Mouse (Mus musculus): ENCODE data around the gene Pde6d.
A peak's percentile ranks its signal among the peaks of the same experiment; 100 is the strongest.
"Not testable (repeated sequence)": the region's sequence is repeated elsewhere in the genome, so short reads cannot be mapped to it uniquely, and the experiment has no call there.

The Pde6d gene

GRCm38 (mm10) chr1:86568409-86568808, 14.0 kb downstream of the Pde6d start:
- no peak for DNase-seq

DNA sequence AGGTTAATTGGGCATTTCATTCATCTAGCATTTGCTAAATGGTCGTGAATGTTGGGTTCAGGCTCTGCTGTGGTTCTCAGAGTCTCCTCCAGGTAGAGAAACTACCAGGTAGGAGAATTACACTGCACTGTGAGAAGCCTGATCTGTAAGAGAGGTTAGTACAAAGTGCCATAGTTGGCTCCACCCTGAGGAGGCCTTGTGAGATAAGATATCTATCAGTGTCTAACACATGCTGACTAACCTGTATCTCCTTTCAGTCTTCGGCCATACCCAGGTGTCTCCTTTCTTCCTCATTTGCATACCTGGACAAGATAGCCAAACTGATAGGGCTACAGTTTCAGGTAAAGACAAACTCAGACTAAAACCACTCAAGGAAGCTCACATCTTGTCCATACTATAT, 19.8 kb downstream of the Pde6d start:
- no peak for DNase-seq

DNA sequence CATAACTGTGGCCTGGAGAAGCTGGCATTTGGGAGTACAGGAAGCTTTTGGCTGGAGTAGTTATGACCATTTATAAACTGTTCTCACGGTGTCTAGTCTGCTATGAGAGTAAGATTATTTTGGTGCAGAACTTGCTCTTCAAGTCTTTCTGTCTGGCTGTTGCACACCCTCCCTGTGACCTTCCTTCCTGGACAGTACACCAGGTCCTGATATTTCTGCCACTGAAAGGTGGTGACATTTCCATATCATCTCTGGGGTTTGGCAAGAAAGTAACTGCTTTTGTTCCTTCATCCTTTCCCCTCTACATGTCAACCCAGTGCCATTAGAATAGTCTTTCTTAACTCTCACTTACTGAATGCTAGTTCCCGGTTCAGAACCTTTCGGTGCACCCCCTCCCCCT, 23.2 kb downstream of the Pde6d start:
- no peak for DNase-seq

DNA sequence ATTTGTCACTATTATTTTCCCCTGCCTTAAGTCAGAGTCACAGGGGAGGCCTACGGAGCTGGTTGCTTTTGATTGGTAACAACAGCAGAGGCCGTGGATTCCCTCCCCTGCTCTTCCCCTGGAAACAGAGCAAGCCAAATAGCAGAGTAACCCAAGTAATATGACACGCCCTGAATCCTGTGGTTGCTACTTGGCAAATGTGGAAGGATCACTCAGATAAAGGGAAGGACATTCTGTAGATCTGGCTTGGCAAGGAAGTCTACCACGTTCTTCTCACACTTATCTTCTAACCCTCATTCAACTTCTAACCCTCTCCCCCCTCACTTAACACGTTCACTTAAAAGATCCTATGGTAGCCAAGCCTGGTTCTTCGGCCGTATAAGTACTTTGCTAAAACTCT, 24.6 kb downstream of the Pde6d start:
- no peak for DNase-seq

DNA sequence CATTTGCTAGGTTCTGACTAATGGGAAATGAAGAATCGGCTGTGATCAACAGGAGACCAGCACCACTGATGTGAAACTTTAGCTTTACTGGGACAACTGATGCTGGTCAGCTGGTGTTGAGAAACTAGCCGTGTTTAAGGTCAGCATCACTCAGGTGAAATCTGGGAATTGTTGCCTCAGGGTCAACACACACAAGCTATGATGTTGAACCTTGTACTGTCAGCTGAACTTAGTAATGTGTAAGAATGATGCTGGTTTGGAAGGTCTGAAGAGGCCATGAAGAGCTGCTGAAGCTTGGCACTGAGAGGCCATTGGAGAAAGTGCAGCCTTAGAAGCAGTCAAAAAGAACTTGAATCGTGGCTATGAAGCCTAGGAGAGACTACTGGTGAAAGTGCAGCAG, 26.8 kb downstream of the Pde6d start:
- DNase-seq = no peak

DNA sequence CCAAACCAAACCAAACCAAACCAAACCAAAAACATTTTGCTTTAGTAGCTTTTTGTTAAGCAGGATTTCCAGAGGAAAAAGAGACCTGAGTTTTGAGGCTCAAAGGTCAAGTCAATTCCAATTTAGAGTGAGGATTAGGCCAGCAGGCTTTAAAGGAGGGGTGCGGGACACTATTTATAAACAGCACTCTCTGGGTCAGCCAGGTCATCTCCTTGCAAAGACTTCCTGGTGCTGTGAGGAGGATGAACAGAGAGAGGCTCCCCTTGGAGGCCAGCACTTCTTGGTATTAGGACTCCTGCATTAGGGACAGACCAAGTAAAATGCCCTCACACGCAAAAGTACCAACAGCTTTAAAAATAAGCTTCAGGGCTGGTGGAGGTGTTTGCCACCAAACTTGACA, 30.6 kb downstream of the Pde6d start:
- DNase-seq = no peak

- DNase-seq = no peak
Observed at GRCm38 (mm10) chr1:86551299-86551698, 31.1 kb downstream of the Pde6d start.

DNA sequence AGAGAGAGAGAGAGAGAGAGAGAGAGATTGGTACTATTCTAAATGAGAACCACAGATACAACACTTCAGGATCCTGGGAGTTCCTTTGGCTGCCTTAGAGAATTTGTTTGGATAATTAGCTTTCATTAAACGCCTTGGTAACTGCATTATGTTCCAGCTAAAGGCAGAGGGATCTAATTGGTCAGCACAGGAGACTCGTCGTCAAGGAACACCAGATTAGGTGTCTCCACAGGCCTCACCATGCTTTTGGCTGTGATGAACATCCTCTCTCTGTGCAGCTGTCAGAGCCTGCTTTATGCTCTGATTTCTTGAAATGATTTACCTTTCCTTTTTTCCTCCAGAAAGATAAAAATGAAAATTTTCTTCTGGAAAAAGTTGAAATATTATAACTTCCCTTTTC, 35.6 kb downstream of the Pde6d start:
- DNase-seq = no peak

DNA sequence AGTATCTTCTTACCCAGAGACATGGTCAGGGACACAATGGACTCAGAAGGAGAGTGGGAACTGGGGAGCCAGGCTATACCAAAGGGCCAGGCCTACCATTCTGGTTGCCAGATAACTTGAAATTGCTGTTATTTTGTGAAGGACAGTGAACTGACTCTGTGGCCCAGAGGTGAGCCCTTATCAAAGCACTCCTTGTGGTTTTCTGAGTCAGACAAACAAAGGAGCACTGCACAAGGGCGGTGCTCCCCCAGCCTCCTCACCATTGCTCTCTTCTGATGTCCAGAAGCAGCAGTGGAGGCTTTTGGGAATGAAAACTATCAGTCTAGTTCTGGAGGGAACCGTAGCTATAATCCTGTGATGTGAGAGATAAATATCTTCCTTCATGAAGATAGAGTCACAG, 39.8 kb downstream of the Pde6d start:
- DNase-seq = no peak

DNA sequence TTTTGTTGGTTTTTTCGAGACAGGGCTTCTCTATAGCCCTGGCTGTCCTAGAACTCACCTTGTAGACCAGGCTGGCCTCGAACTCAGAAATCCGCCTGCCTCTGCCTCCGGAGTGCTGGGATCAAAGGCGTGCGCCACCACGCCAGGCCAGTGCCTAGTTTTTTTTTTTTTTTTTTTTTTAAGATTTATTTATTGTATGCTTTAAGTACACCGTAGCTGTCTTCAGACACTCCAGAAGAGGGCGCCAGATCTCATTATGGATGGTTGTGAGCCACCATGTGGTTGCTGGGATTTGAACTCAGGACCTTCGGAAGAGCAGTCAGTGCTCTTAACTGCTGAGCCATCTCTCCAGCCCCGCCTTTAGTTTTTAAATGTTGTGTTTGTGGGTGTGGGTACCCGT, 42.8 kb downstream of the Pde6d start:
- not testable (repeated sequence) for DNase-seq

DNA sequence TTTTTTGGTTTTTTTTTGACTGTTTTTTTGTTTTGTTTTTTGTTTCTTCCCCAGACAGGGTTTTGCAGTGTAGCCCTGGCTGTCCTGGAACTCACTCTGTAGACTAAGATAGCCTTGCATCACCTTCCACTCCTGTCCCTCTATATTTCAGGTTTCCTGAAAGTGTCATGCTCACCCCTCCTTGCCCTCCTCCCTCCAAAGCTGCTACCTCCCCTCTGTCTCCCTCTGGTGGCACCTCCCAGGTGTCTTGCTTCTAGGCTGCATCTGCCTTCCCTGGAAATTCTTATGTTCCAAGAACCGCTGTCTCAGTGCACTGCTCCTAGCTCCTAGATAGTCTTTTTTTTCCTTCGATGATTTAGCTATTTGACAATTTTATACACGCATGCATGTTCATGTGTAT, 44.0 kb downstream of the Pde6d start:
- DNase-seq = no peak

- peak; percentile 61 for DNase-seq
Observed at GRCm38 (mm10) chr1:86533411-86534130, 48.9 kb downstream of the Pde6d start.

- DNase-seq = peak; percentile 97
Observed at GRCm38 (mm10) chr1:86532362-86533051, 49.9 kb downstream of the Pde6d start.

- no peak for DNase-seq
Observed at GRCm38 (mm10) chr1:86531547-86532321, 50.7 kb downstream of the Pde6d start.

- no peak for DNase-seq
Observed at GRCm38 (mm10) chr1:86530871-86531546, 51.4 kb downstream of the Pde6d start.

GRCm38 (mm10) chr1:86529590-86529989, 52.8 kb downstream of the Pde6d start:
- no peak for DNase-seq

- DNase-seq = no peak
Observed at GRCm38 (mm10) chr1:86528571-86529180, 53.8 kb downstream of the Pde6d start.

DNA sequence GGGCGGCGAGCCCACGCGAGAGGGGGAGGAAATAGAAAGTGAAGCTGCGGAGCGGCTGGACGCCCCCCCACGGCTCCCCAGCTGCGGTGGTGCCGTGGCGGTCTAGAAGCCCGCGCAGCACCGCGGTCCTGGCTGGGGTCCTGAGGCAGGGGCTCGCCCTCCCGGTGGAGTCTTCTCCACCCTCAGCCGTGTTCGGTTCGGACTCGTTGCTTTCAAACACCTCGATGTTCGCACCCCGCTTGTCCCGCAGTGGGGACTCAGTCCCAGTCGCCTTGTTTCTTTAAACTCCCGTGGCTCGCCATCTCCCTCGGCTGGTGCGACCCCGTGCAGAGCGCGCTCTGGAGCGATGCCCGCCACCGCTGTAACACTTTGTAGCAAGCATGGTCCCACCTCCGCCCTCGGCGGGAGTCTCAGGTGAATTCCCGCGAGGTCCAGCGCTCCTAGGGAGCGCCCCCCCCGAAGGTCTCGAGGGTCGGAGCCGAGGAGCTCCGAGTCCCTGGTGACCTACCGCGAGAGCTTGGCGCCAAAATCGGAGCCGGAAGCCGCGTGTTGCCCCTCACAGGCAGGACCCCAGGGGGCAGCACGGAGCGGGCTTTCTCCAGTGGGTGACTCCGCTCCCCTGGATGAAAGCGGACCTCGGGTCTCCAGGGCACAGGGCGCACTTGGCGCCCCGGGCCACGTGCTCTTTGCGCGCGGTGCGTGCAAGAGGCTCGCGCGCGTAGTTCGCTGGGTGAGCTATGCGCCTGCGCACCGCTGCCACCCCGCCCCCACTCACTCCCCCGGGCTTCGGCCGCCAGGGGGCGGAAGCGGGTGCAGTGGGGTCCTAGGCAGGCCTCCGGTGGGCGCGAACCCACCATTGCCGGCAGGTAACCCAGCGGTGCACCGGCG, 54.6 kb downstream of the Pde6d start:
- DNase-seq = peak; percentile 97

DNA sequence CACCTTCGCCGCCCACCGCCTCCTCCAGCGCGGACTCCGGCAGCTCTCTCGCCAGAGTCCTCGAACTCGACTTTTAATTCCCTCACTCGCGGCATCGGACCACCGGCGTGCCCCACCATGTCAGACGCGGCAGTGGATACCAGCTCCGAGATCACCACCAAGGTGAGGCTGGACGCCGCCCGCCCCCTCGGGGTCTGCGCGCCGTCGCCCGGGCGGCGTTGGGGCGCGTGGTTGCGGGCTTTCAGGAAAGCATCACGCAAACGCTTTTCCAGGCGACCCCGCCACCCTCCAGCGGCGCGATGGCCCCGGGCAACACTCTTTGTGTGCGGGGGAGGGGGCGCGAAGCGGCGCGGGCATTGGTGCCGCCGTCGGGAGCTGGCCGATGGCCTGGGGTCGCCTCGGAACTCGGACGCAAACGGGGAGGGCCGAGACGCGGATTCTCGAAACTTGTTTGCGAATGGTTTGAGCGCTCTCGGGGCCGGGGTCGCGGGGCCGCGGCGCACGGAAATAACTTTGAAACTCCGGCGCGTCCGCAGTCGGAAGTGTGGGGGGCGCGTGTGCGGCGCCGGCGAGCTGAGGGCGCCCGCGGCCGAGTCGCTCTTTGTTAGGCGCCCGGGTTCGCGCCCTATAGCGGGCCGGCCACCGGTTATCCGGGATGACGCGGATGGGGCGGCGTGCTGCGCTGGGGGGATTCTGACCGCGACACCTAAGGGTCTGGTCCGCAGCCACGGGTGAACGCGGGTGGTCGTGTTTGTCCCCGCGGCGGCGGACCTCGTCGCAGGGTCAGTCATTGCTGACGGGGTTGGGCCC, 55.4 kb downstream of the Pde6d start:
- peak; percentile 60 for DNase-seq

- peak; percentile 100 for DNase-seq
Observed at GRCm38 (mm10) chr1:86526116-86526788, 56.2 kb downstream of the Pde6d start, which contains the start of gene Ptma. Gene Ptma (plus strand): TSS chr1:86526726.
